ENCODE assay signal across 20 mouse cellular contexts in genomic region chr7:118346943-118347342, GRCm38 (mm10).
"Had no signal": no experiment of that assay in that cellular context is flagged by ENCODE, and none has a peak within 500 bp of the region (broad histone marks: within the 10 kb centered on the region; RNA-seq: fewer than 3 reads in every experiment).

No protein-coding gene starts in this region.

- ATAC-seq: forebrain, embryonic 13.5 days; forebrain, embryonic 14.5 days; forebrain, embryonic 15.5 days; forebrain, embryonic 16.5 days; forebrain, postnatal 0 days had no signal

- DNase-seq: cerebellum, adult 8-10 months; cerebellum, adult 9-10 months; cerebellum, adult 9-11 months; cerebellum, postnatal 10 days; cerebellum, postnatal 14 days; cerebellum, postnatal 25 days; cerebellum, postnatal 36 days; embryo, embryonic 11 days; forebrain, postnatal 0 days; gastrocnemius, adult 2 months; gastrocnemius, postnatal 10 days; gastrocnemius, postnatal 14 days; gastrocnemius, postnatal 25 days; gastrocnemius, postnatal 36 days; heart, adult 18-20 months; heart, adult 2 months had no signal
